Mouse (Mus musculus) stomach, embryonic 14.5 days (tissue): ENCODE results near the gene Bms1. TPM values are rescaled to one million over a fixed set of nuclear protein-coding genes. Genes with fewer than 3 reads are reported as not detected.

ENCODE experiments used
- ATAC-seq: fragments of 200-750 bp; cut with Nextera tagmentation; 2 replicates; pipeline ENCODE4 v1.8.0; 2017; ENCODE audit warnings: low read depth, moderate TSS enrichment; ENCODE audit not compliant: insufficient number of reproducible peaks, insufficient read depth, low FRiP score
- H3K27ac ChIP-seq: fragments of 300-500 bp; sonication (generic); 2 replicates; pipeline ENCODE4 v1.5.1; 2014; ENCODE audit warnings: mild to moderate bottlenecking, low read length, moderate library complexity, mixed read lengths
- H3K27me3 ChIP-seq: fragments of 300-500 bp; sonication (generic); 2 replicates; pipeline ENCODE4 v1.6.1; 2014; ENCODE audit warnings: low read length, control low read depth, mixed read lengths; ENCODE audit not compliant: control insufficient read depth, insufficient read depth
- H3K36me3 ChIP-seq: fragments of 300-500 bp; sonication (generic); 2 replicates; pipeline ENCODE4 v1.6.1; 2014; ENCODE audit warnings: mild to moderate bottlenecking, control low read depth, low read length, moderate library complexity, mixed read lengths; ENCODE audit not compliant: control insufficient read depth, insufficient read depth
- H3K4me1 ChIP-seq: fragments of 300-500 bp; sonication (generic); 2 replicates; pipeline ENCODE4 v1.6.1; 2014; ENCODE audit warnings: low read length, control low read depth, mixed read lengths; ENCODE audit not compliant: control insufficient read depth, insufficient read depth
- H3K4me2 ChIP-seq: fragments of 300-500 bp; sonication (generic); replicated peaks from 2 replicates; pipeline ENCODE4 v1.6.1; 2014; ENCODE audit warnings: low read depth, low read length, control low read depth
- H3K4me3 ChIP-seq: fragments of 300-500 bp; sonication (generic); 2 replicates; pipeline ENCODE4 v1.5.1; 2014; ENCODE audit warnings: low read depth, low read length, control low read depth
- H3K9ac ChIP-seq: fragments of 300-500 bp; sonication (generic); replicated peaks from 2 replicates; pipeline ENCODE4 v1.6.1; 2014; ENCODE audit warnings: low read depth, mild to moderate bottlenecking, control low read depth, low read length, moderate library complexity, mixed read lengths
- H3K9me3 ChIP-seq: fragments of 300-500 bp; sonication (generic); 2 replicates; pipeline ENCODE4 v1.6.1; 2016; ENCODE audit warnings: low read depth, low read length, control low read depth; ENCODE audit not compliant: control insufficient read depth
- WGBS: fragments of 180-500 bp; shearing (Covaris S2); extraction: QIAGEN DNeasy Blood & Tissue Kit; methylation state at CpG from one replicate; pipeline ENCODE4 v1.1.7; 2014; 5-methylcytosine and 5-hydroxymethylcytosine counted together
- polyA plus RNA-seq: library from polyadenylated mRNA; unstranded; fragments of >200 nt; fragmentation: Nextera tagmentation; extraction: Ambion mirVana; gene quantifications from 2 replicates; pipeline ENCODE4 v1.2.1, GENCODE M21; 2014

Bms1 gene
- polyA plus RNA-seq, 1 experiment from 2014 or later = 30.4 TPM

GRCm38 (mm10) chr6:118375457-118375856, 43.8 kb downstream of the Bms1 start:
- H3K36me3 ChIP-seq = no peaks in the 10 kb centered on the region
- H3K4me1 ChIP-seq = no peaks in the 10 kb centered on the region
- no peaks in the 10 kb centered on the region for H3K27me3 ChIP-seq
- H3K9me3 ChIP-seq = no peaks in the 10 kb centered on the region
- no peak overlapping the region for H3K4me3 ChIP-seq
- H3K4me2 ChIP-seq = no peak overlapping the region
- no peak overlapping the region for H3K27ac ChIP-seq
- 49% methylated on average over 3 of the region's 3 CpGs for WGBS
- no peak for ATAC-seq
- H3K9ac ChIP-seq = no peak overlapping the region

GRCm38 (mm10) chr6:118375026-118375425, 44.2 kb downstream of the Bms1 start:
- no peaks in the 10 kb centered on the region for H3K27me3 ChIP-seq
- WGBS = 73% methylated on average over 3 of the region's 3 CpGs
- H3K27ac ChIP-seq = no peak overlapping the region
- no peak overlapping the region for H3K4me2 ChIP-seq
- no peaks in the 10 kb centered on the region for H3K36me3 ChIP-seq
- H3K4me1 ChIP-seq = no peaks in the 10 kb centered on the region
- no peaks in the 10 kb centered on the region for H3K9me3 ChIP-seq
- no peak overlapping the region for H3K9ac ChIP-seq
- ATAC-seq = no peak
- H3K4me3 ChIP-seq = no peak overlapping the region

GRCm38 (mm10) chr6:118373294-118373693, 46.0 kb downstream of the Bms1 start:
- Histone ChIP-seq H3K9ac (no peak overlapping the region), H3K4me1 (no peaks in the 10 kb centered on the region), H3K9me3 (no peaks in the 10 kb centered on the region), H3K27ac (no peak overlapping the region), H3K4me3 (no peak overlapping the region), H3K27me3 (no peaks in the 10 kb centered on the region), H3K4me2 (no peak overlapping the region), H3K36me3 (no peaks in the 10 kb centered on the region)
- ATAC-seq = no peak
- WGBS = 37% methylated on average over 5 of the region's 5 CpGs

- WGBS = 55% methylated on average over 5 of the region's 5 CpGs
- Histone ChIP-seq H3K4me1 (no peaks in the 10 kb centered on the region), H3K27me3 (no peaks in the 10 kb centered on the region), H3K36me3 (no peaks in the 10 kb centered on the region), H3K9me3 (no peaks in the 10 kb centered on the region), H3K27ac (no peak overlapping the region), H3K4me2 (no peak overlapping the region), H3K4me3 (no peak overlapping the region), H3K9ac (no peak overlapping the region)
- no peak for ATAC-seq
Measured at GRCm38 (mm10) chr6:118372794-118373193, 46.5 kb downstream of the Bms1 start.

GRCm38 (mm10) chr6:118367502-118367901, 51.8 kb downstream of the Bms1 start:
- Histone ChIP-seq H3K27ac (no peak overlapping the region), H3K27me3 (no peaks in the 10 kb centered on the region), H3K4me3 (no peak overlapping the region), H3K36me3 (no peaks in the 10 kb centered on the region), H3K9ac (no peak overlapping the region), H3K9me3 (no peaks in the 10 kb centered on the region), H3K4me1 (no peaks in the 10 kb centered on the region), H3K4me2 (no peak overlapping the region)
- WGBS = 76% methylated on average over 7 of the region's 7 CpGs
- no peak for ATAC-seq

- Histone ChIP-seq H3K4me1 (no peaks in the 10 kb centered on the region), H3K9ac (no peak overlapping the region), H3K27ac (no peak overlapping the region), H3K4me3 (no peak overlapping the region), H3K9me3 (0 out of 2 replicates have a peak, but pooled peaks cover 1% of the 10 kb centered on the region), H3K4me2 (no peak overlapping the region), H3K27me3 (no peaks in the 10 kb centered on the region), H3K36me3 (no peaks in the 10 kb centered on the region)
- no peak for ATAC-seq
- 53% methylated on average over 3 of the region's 3 CpGs for WGBS
Measured at GRCm38 (mm10) chr6:118366196-118366595, 53.1 kb downstream of the Bms1 start.

GRCm38 (mm10) chr6:118365781-118366180, 53.5 kb downstream of the Bms1 start:
- ATAC-seq = no peak

GRCm38 (mm10) chr6:118350342-118350741, 68.9 kb downstream of the Bms1 start:
- no peak for ATAC-seq
- no peaks in the 10 kb centered on the region for H3K27me3 ChIP-seq
- H3K9me3 ChIP-seq = no peaks in the 10 kb centered on the region
- no peak overlapping the region for H3K4me2 ChIP-seq
- H3K9ac ChIP-seq = no peak overlapping the region
- H3K36me3 ChIP-seq = no peaks in the 10 kb centered on the region
- no peaks in the 10 kb centered on the region for H3K4me1 ChIP-seq
- no peak overlapping the region for H3K4me3 ChIP-seq
- H3K27ac ChIP-seq = no peak overlapping the region
- WGBS = 70% methylated on average over 12 of the region's 12 CpGs

More at GRCm38 (mm10) chr6:118365781-118366180, 53.5 kb downstream of the Bms1 start:
- Histone ChIP-seq H3K4me1 (no peaks in the 10 kb centered on the region), H3K27ac (no peak overlapping the region), H3K4me2 (no peak overlapping the region), H3K36me3 (no peaks in the 10 kb centered on the region), H3K9me3 (0 out of 2 replicates have a peak, but pooled peaks cover 3% of the 10 kb centered on the region), H3K9ac (no peak overlapping the region), H3K4me3 (no peak overlapping the region), H3K27me3 (no peaks in the 10 kb centered on the region)

- no peak overlapping the region for H3K4me3 ChIP-seq
- no peaks in the 10 kb centered on the region for H3K27me3 ChIP-seq
- H3K4me2 ChIP-seq = no peak overlapping the region
- WGBS = 61% methylated on average over 3 of the region's 3 CpGs
- H3K9ac ChIP-seq = no peak overlapping the region
- H3K9me3 ChIP-seq = no peaks in the 10 kb centered on the region
- ATAC-seq = no peak
- no peaks in the 10 kb centered on the region for H3K36me3 ChIP-seq
- no peak overlapping the region for H3K27ac ChIP-seq
- no peaks in the 10 kb centered on the region for H3K4me1 ChIP-seq
Measured at GRCm38 (mm10) chr6:118348186-118348585, 71.1 kb downstream of the Bms1 start.
